Mouse (Mus musculus) myocyte (in vitro differentiated cells): ENCODE results near the gene Slc2a5. TPM values are rescaled to one million over a fixed set of nuclear protein-coding genes. Genes with fewer than 3 reads are reported as not detected.

Experiments used
- H3K27me3 ChIP-seq: one replicate; pipeline ENCODE4 v1.6.1; 2011; ENCODE audit not compliant: control insufficient read depth, insufficient read depth, insufficient read length
- H3K36me3 ChIP-seq: one replicate; pipeline ENCODE4 v1.6.1; 2011; ENCODE audit not compliant: control insufficient read depth, insufficient read depth
- H3K4me2 ChIP-seq: one replicate; pipeline ENCODE4 v1.6.1; 2011; ENCODE audit warnings: low read depth, control low read depth
- H3K4me3 ChIP-seq: one replicate; pipeline ENCODE4 v1.5.1; 2011; ENCODE audit warnings: mild to moderate bottlenecking, control low read depth, moderate library complexity
- H3K79me2 ChIP-seq: one replicate; pipeline ENCODE4 v1.6.1; 2011; ENCODE audit not compliant: control insufficient read depth, insufficient read depth
- H3ac ChIP-seq: one replicate; pipeline ENCODE4 v1.6.1; 2011; ENCODE audit not compliant: control insufficient read depth, insufficient read length
- CEBPB ChIP-seq: IDR thresholded peaks from 2 replicates; pipeline ENCODE4 v1.6.1; 2011; ENCODE audit warnings: mild to moderate bottlenecking, moderate library complexity; ENCODE audit not compliant: poor library complexity, insufficient read depth, severe bottlenecking
- E2F4 ChIP-seq: IDR thresholded peaks from one replicate; pipeline ENCODE4 v1.6.1; 2011; ENCODE audit warnings: mild to moderate bottlenecking, control low read depth, moderate library complexity; ENCODE audit not compliant: insufficient read depth
- MAX ChIP-seq: IDR thresholded peaks from one replicate; pipeline ENCODE4 v1.6.1; 2011; ENCODE audit warnings: low read depth, mild to moderate bottlenecking, control low read depth
- MYOD1 ChIP-seq, 3 experiments: IDR thresholded peaks; one replicate each; pipeline ENCODE4 v1.6.1; 2011; ENCODE audit warnings: control low read depth in 2 of 3, low read depth in 2 of 3, mild to moderate bottlenecking in 2 of 3, moderate library complexity in 1 of 3; ENCODE audit not compliant: insufficient read length in 2 of 3, control insufficient read depth in 1 of 3
- MYOG ChIP-seq, 3 experiments: IDR thresholded peaks; one replicate each; pipeline ENCODE4 v1.6.1; 2011; ENCODE audit warnings: control low read depth in 2 of 3, low read depth in 2 of 3, mild to moderate bottlenecking in 2 of 3; ENCODE audit not compliant: insufficient read length in 2 of 3, control insufficient read depth in 1 of 3, insufficient read depth in 1 of 3
- POLR2A ChIP-seq: IDR thresholded peaks from one replicate; pipeline ENCODE4 v1.6.1; 2011; ENCODE audit warnings: low read depth, mild to moderate bottlenecking, control low read depth, moderate library complexity; ENCODE audit not compliant: insufficient read length
- POLR2AphosphoS2 ChIP-seq: IDR thresholded peaks from one replicate; pipeline ENCODE4 v1.6.1; 2011; ENCODE audit warnings: low read depth, control low read depth; ENCODE audit not compliant: insufficient read length
- REST ChIP-seq: IDR thresholded peaks from one replicate; pipeline ENCODE4 v1.6.1; 2011; ENCODE audit warnings: mild to moderate bottlenecking, control low read depth, moderate library complexity; ENCODE audit not compliant: insufficient read depth, insufficient read length
- SRF ChIP-seq: IDR thresholded peaks from one replicate; pipeline ENCODE4 v1.6.1; 2011; ENCODE audit warnings: low read depth; ENCODE audit not compliant: control insufficient read depth, insufficient read length
- TCF12 ChIP-seq: IDR thresholded peaks from one replicate; pipeline ENCODE4 v1.6.1; 2011; ENCODE audit warnings: mild to moderate bottlenecking, control low read depth; ENCODE audit not compliant: poor library complexity, insufficient read depth, severe bottlenecking
- TCF3 ChIP-seq: IDR thresholded peaks from one replicate; pipeline ENCODE4 v1.6.1; 2011; ENCODE audit warnings: low read depth, control low read depth; ENCODE audit not compliant: insufficient read length
- USF1 ChIP-seq: IDR thresholded peaks from one replicate; pipeline ENCODE4 v1.6.1; 2011; ENCODE audit warnings: low read depth, mild to moderate bottlenecking, control low read depth, moderate library complexity
- polyA plus RNA-seq: library from polyadenylated mRNA; unstranded; fragments of >200 nt; fragmentation: generic; extraction: Trizol; gene quantifications from one replicate; pipeline ENCODE4 v1.2.1, GENCODE M21; 2012; ENCODE audit warnings: missing spikeins

Slc2a5 gene
- polyA plus RNA-seq, 1 experiment, result 0.24 TPM

DNA sequence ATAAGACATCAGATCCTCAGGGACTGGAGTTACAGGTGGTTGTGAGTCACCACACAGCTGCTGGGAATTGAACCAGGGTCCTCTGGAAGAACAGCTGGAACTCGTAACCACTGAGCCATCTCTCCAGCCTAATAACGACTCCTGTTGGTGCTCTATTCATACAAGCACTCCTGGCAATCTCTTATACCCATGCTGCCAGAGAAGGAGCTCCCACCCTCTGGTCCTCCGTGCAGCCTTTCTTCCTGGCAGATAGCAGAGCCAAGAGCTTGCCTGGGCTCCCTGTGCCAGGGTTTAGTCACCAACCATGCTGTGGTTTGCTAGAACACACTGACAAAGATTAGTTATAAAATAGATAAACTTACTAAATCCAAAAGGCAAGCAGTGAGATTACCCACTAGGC, 9.4 kb upstream of the Slc2a5 start:
- Histone ChIP-seq H3K4me3 (no peak overlapping the region), H3ac (no peak overlapping the region), H3K36me3 (no peaks in the 10 kb centered on the region), H3K4me2 (no peak overlapping the region), H3K79me2 (no peaks in the 10 kb centered on the region), H3K27me3 (no peaks in the 10 kb centered on the region)
- TF ChIP-seq TCF3 (no peak), CEBPB (no peak), POLR2AphosphoS2 (no peak), TCF12 (no peak), USF1 (no peak), SRF (no peak), MAX (no peak), E2F4 (no peak), POLR2A (no peak), MYOG (IDR thresholded peaks at IDR 0.05; ENCODE audit: control insufficient read depth in 1 of 3, insufficient read depth in 1 of 3, insufficient read length in 2 of 3, low read depth in 2 of 3) (no peak), REST (no peak), MYOD1 (IDR thresholded peaks at IDR 0.05; ENCODE audit: control insufficient read depth in 1 of 3, insufficient read length in 2 of 3, low read depth in 2 of 3) (no peak)

DNA sequence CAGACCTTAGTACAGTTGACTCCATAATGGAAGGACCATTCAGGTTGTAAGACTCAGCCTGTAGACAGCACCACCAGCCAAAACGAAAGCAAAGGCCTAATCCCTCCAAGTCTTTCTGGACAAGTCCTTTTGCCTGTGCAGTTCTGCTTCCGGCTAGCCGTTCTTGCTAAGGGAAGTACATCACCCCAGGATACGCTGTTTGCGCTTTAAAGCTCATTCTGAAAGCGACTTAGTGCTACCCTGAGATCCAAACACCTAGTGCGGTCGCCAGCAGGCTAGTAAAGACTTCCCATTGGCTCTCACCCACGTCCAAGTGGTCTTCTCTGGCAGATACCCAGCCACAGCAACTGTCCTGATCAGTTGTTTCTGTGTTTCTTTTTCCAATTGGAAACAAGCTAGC, 8.7 kb upstream of the Slc2a5 start:
- Histone ChIP-seq H3K36me3 (no peaks in the 10 kb centered on the region), H3K27me3 (no peaks in the 10 kb centered on the region), H3K4me2 (no peak overlapping the region), H3K4me3 (no peak overlapping the region), H3ac (no peak overlapping the region), H3K79me2 (no peaks in the 10 kb centered on the region)
- TF ChIP-seq CEBPB (no peak), SRF (no peak), TCF3 (no peak), POLR2AphosphoS2 (no peak), MYOG (IDR thresholded peaks at IDR 0.05; ENCODE audit: control insufficient read depth in 1 of 3, insufficient read depth in 1 of 3, insufficient read length in 2 of 3, low read depth in 2 of 3) (no peak), USF1 (no peak), REST (no peak), E2F4 (no peak), MYOD1 (IDR thresholded peaks at IDR 0.05; ENCODE audit: control insufficient read depth in 1 of 3, insufficient read length in 2 of 3, low read depth in 2 of 3) (no peak), POLR2A (no peak), MAX (no peak), TCF12 (no peak)

DNA sequence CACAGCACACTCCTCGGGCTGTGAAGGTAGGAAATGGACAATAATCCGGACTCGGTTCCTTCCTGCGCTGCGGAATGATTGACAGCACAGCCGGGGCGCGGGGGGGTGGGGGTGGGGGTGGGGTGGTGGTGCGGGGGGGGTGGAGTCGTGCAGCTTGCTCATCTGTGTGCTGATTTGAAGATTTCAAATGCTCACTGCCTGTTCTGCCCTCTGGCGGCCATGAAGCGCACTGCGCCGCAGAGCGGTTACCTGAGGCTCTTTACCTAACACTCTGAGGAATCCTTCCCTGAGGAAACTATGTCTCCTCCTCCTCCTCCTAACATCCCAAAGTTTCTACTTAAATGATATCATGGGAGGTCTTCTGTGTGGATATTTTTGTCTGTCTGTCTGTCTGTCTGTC, 6.2 kb upstream of the Slc2a5 start:
- peak overlapping the region; percentile 49 for H3K4me2 ChIP-seq

DNA sequence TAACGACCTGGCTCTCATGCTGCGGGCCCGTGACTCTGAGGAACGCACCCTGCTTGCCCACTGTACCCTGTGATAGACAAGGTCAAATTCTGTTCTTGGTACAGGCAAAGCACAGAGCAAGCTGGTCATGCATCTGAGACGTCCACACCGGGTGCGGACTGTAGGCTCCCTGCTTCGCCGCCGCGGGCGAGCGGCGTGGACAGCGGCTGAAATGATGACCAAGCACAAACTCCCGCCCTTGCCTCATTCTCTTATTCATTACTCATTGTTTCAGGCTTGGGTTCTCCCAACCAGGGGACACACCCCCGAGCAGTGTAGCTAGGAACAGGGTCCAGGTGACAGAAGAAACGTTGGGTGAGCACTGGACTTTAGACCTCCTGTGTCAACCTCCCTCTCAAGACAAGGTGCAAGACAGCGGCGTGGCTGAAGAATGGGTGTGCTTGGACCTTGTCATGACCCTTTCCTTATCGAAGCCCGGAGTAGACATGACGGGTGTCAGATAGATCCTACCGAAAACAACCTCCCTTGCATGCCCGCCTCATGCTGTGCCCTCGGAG, 4.5 kb upstream of the Slc2a5 start:
- Histone ChIP-seq H3ac (no peak overlapping the region), H3K27me3 (no peaks in the 10 kb centered on the region), H3K79me2 (no peaks in the 10 kb centered on the region), H3K4me3 (no peak overlapping the region), H3K36me3 (no peaks in the 10 kb centered on the region), H3K4me2 (no peak overlapping the region)
- TF ChIP-seq TCF3 (no peak), MYOG (IDR thresholded peaks at IDR 0.05; ENCODE audit: control insufficient read depth in 1 of 3, insufficient read depth in 1 of 3, insufficient read length in 2 of 3, low read depth in 2 of 3) (no peak), TCF12 (no peak), USF1 (no peak), E2F4 (no peak), POLR2AphosphoS2 (no peak), CEBPB (no peak), MYOD1 (IDR thresholded peaks at IDR 0.05; ENCODE audit: control insufficient read depth in 1 of 3, insufficient read length in 2 of 3, low read depth in 2 of 3) (no peak), POLR2A (no peak), MAX (no peak), REST (no peak), SRF (no peak)

More for the DNA sequence above, 6.2 kb upstream of the Slc2a5 start:
- Histone ChIP-seq H3ac (no peak overlapping the region), H3K36me3 (no peaks in the 10 kb centered on the region), H3K27me3 (no peaks in the 10 kb centered on the region), H3K79me2 (no peaks in the 10 kb centered on the region), H3K4me3 (no peak overlapping the region)
- TF ChIP-seq MYOD1 (IDR thresholded peaks at IDR 0.05; ENCODE audit: control insufficient read depth in 1 of 3, insufficient read length in 2 of 3, low read depth in 2 of 3) (peak in 1 of 3 experiments; percentile 25), E2F4 (no peak)

DNA sequence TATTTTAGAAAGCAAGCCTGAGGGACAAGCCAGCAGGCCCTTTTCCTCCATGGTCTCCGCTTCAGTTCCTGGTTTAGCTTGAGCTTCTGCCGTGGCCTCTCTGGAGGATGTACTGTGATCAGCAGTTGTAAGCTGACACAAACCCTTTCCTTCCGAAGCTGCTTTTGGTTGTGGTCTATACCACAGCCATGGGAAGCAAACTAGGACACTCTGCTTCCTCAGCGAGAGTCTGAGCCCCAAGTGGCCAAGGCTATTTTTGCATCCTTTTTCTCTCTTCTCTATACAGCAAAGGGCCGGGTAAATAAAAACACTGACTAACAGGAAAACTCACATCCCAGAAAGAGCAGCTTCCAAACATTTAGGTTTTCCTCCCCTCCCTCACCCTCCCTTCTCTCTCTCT, 1.8 kb upstream of the Slc2a5 start:
- Histone ChIP-seq H3K4me3 (no peak overlapping the region), H3K79me2 (no peaks in the 10 kb centered on the region), H3K36me3 (no peaks in the 10 kb centered on the region), H3K4me2 (no peak overlapping the region), H3K27me3 (no peaks in the 10 kb centered on the region), H3ac (no peak overlapping the region)
- TF ChIP-seq USF1 (no peak), REST (no peak), POLR2A (no peak), MYOD1 (IDR thresholded peaks at IDR 0.05; ENCODE audit: control insufficient read depth in 1 of 3, insufficient read length in 2 of 3, low read depth in 2 of 3) (no peak), E2F4 (no peak), POLR2AphosphoS2 (no peak), MYOG (IDR thresholded peaks at IDR 0.05; ENCODE audit: control insufficient read depth in 1 of 3, insufficient read depth in 1 of 3, insufficient read length in 2 of 3, low read depth in 2 of 3) (no peak), TCF12 (no peak), CEBPB (no peak), SRF (no peak), MAX (no peak)
